Mouse (Mus musculus) left cerebral cortex, postnatal 14 days (tissue): ENCODE measurements around the gene Nudt2. TPM values are rescaled to one million over a fixed set of nuclear protein-coding genes. Genes with fewer than 3 reads are reported as not detected.

Experiments used
- DNase-seq, 2 experiments: peaks; one replicate each; pipeline ENCODE4 v3.0.0; 2021 to 2022; ENCODE audit warnings: low spot score in 2 of 2, mixed read lengths in 1 of 2
- intact Hi-C: fragments of 180-260 bp; cut with DNase I; formaldehyde crosslinking; loops from one replicate; pipeline ENCODE4 v1.15.1; 2025
- total RNA-seq, 2 experiments: library from RNA; stranded (reverse); gene quantifications; 2 replicates each; pipeline ENCODE4 v1.2.3; 2021

The Nudt2 gene
- total RNA-seq, 2 experiments from 2014 or later: 24.5 to 31.0 TPM

DNA sequence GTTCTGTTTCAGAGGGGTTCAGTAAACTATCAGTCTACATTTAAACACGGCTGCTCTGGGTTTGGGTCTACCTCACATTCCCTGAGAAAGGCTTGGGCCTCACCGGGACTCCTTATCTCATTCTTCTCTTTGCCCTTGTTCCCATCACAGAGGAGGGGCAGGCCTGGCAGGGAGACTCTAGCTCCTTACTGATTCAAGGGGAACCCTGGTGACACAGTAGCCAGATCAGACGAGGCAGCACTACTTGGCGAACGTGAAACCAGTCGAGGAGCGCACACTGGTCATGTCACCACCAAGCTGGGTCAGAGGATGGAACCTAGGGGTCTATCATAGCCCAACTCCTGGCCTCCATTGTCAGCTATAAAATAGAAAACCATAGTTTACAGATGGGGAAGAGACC lies 43.0 kb downstream of the Nudt2 start:
- DNase-seq: no peak
- intact Hi-C loops: loop anchor here (5.0 kb wide), 1 partner anchor 41 kb away; the partner anchor contains the start of gene Nudt2

DNA sequence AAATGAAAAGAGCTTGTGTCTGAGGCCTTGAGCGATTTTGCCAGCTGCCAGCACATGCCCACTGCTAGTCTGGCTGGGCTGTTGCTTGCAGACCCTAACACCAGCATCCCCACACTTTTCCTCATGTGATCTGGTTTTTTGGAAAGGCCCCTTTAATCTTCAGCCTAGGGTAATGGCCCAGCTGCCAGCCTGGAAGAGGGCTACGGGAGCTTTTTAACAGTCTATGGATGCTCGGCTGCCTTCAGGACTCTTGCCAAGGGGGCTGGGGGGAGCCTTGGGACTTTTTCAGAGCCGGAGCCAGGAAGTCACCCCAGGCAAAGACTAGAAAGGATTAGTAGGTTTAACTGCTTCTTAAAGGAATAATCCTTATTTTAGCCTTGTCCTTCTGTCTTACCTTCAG lies 48.4 kb downstream of the Nudt2 start:
- DNase-seq: no peak
- intact Hi-C loops: no loop called here

DNA sequence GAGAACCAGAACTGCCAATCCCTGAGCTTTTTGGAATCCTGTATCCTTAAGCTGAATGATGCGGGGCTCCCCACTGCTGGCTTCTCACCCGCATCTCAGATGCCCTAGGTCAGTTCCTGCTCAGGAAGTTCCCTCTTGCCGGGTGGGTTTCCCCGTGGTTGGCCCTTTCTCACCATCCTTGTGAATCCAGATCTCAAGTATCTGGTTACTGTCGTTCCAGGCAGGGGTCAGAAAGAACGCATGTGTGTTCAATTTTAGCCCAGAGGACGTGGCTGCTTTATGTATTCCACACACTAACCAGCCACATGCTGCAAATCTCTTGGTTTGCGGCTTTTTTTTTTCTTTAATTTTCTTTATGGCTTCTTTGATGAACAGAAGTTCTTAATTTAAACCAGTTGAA lies 48.8 kb downstream of the Nudt2 start:
- intact Hi-C loops: no loop called here
- DNase-seq: no peak

DNA sequence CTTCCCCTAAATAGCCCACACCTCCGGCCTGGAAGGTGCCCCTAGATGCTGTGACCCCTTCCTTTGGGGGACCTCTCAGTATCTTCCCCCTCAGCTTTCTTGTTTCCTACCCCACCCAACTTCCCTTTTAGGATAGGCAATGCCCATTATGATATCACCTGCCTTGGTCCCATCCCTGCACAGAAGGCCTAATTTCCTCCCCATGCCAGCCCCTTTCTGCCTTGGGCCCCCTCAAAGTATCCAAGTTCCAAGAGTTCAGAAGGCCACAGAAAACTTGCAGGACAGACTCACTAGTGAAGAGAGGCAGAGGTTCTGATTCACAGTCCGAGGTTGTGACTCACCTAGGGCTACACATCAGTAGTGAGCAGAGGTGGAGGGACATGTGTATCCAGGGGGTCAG lies 52.3 kb downstream of the Nudt2 start, which contains the start of gene 1110017D15Rik:
1110017D15Rik (minus strand) TSS at position 101 of the 400 bp plus-strand sequence.
- intact Hi-C loops: no loop called here
- no peak for DNase-seq

DNA sequence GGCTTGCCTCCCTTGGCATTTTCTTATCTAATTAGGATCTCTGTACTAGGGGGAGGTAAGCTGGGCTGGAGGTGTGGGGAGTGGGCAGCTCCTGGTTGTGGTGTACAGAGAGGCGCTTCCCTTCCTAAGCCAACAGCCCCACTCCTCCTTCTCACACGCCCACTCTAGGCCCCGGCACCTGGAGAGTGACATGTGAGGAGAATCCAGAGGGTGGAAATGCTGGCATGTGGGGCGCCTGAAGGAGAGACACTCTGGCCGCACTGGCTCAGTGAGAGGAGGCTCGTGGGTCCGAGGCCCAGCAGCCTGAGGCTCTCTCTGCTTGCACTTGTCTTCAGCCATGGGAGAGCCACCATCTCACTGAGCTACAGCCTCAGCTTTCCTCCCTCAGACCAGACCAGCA lies 53.4 kb downstream of the Nudt2 start:
- DNase-seq: no peak
- intact Hi-C loops: no loop called here

DNA sequence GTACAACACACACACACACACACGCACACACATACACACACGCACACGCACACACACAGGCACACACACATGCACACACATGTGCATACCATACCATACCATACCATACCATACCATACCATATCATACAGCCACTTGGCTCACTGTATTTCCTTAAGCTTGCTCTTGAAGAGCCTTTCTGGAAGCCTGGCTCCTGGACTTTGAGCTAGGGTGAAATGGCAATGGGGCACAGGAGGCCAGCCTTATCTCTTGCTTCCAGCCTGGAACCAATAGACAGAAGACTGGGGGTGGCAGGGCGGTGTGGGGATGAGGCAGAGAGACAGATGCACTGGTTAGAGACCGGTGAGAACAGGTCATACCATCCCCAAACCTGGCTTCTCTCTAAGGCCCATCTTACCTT lies 54.2 kb downstream of the Nudt2 start:
- intact Hi-C loops: no loop called here
- DNase-seq: no peak

DNA sequence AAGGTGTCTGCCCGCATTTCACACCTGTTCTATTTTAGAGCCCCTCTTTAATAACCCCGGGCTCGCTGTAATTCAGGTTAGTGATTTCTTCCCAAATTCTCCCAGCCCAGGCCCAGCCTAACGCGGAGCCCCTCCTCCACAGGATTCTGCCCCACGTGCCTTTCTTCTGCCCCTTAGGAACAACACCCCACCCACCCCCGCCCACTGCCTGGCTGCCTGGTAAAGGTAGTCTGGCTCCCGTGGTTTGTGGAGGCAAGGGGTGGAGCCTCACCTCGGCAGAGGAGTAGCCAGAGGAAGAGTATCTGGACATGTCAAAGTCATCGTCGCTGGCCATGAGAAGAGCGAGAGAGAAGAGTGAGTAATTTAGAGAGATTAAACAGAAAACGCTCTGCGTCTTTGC lies 55.7 kb downstream of the Nudt2 start:
- DNase-seq: no peak
- intact Hi-C loops: loop anchor here (5.0 kb wide), 1 partner anchor 47 kb away; the partner anchor contains the start of genes Dnaic1 and Fam219a

DNA sequence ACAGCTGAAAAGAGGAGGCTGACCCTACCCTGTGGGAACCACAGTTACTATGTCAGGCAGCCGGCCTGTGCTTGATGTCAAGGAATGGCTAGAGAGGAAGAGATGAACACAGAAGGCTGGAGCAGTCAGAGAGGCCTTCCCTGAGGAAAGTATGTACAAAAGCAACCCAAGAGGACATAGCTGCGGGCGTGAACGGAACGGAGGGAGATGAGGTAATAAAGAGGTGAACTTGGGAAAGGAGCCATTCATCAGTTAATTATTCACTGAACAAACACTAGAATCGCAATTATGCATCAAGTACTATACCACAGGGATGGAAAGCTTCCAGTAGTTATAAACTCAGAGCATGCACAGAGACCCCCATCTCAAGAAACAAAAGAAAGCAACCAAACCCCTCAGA lies 57.2 kb downstream of the Nudt2 start:
- no peak for DNase-seq
- intact Hi-C loops: loop anchor here (5.0 kb wide), 1 partner anchor 45 kb away; the partner anchor contains the start of genes Dnaic1 and Fam219a

DNA sequence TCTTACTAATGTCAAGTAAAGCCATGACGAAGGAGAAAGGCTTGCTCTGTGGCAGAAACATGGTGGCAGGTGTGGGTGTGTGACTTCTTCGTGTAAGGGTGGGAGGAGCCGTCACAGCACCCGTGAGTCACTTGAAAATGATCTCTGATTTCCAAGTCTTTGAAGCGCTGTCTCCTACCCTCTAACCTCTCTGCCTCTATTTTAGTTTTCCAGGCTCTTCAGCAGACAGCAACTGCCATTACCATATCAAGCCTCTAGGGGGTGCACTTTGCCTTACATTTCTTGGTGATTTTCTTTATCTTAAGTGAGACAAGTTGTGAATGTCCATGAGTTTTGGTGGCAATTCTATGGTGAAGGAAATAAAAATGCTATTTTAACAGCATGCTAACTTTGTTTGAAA lies 57.8 kb downstream of the Nudt2 start:
- intact Hi-C loops: loop anchor here (1.0 to 5.0 kb wide), 2 partner anchors 45 to 92 kb away; partner anchors contain the start of genes Dnaic1 and Fam219a
- peak; percentile 71 to 82 for DNase-seq

DNA sequence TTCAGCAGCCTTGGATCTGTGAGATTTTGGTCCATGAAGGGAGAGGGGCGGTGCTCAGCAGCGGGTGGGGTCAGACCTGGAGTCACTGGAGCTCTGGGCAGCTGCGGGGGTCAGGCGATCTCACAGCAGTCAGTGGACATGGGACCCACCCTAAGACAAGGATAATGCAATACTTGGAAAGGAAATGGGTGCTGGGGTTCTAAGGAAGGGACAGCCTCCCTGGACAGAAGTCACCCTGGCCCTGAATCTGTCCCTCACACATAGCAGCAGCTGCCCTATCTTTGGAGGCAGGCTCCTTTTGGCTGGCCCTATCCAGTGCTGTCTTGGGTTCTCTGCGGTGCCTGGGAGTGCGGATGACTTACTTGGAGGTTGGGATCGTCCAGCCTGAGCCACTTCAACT lies 58.9 kb downstream of the Nudt2 start:
- intact Hi-C loops: loop anchor here (1.0 to 5.0 kb wide), 2 partner anchors 43 to 90 kb away; partner anchors contain the start of genes Dnaic1 and Fam219a
- DNase-seq: no peak

DNA sequence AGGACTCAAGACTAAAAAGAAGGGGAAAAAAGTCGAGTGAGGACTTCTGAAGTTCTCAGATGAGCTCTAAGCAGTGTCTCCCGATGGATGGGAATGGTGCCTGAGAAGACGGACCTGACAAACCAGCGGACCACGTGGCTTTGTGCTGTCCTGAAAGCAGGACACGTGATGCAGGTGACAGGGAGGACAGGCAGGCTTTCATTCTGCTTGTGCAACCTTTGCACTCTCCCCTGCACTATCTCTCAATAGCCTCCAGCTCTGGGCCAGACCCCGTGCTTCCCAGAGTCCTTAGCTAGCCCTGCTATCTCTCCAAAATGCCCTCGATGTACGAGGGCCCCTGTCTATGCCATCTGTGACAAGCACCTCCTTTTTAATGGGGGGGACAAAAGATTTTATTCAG lies 59.9 kb downstream of the Nudt2 start:
- no peak for DNase-seq
- intact Hi-C loops: loop anchor here (5.0 kb wide), 1 partner anchor 42 kb away; the partner anchor contains the start of genes Dnaic1 and Fam219a

DNA sequence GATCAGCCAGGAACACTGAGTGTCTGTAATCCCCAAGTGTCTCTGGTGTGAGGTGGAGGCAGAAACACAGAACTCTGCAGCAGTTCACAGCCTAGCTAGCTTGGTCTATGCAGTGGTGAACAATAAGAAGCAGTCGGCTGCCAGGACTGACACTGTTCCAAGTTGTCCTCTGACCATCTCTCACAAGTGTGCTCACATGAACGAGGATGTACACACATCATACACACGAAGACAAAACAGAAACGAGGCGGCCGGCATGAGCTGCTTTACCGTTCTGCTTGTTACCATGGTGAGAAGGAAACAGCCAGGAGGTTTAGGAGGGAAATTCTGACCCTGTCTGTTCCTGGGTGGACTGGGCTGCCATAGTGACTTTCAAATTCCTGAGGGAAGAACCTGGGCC lies 61.6 kb downstream of the Nudt2 start:
- intact Hi-C loops: no loop called here
- DNase-seq: no peak

DNA sequence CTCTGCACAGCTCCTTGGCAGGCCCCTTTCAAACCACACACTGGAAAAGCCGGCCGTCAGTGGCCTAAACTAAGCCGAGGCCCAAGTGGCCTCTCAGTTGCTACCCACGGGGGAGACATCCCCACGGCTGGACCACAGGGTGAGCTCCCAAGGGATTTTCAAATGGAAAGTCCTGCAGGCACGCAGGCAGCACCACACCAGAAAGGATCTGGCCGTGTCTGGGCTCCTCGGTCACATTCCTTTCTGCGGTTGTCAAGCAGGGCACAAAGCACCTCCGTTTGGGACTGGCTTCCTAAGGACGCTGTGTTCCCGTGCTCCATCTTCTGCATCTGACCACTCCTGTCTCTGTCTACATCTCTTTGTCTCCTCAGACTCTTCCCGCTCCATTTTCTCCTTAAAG lies 62.1 kb downstream of the Nudt2 start:
- intact Hi-C loops: no loop called here
- DNase-seq: no peak

DNA sequence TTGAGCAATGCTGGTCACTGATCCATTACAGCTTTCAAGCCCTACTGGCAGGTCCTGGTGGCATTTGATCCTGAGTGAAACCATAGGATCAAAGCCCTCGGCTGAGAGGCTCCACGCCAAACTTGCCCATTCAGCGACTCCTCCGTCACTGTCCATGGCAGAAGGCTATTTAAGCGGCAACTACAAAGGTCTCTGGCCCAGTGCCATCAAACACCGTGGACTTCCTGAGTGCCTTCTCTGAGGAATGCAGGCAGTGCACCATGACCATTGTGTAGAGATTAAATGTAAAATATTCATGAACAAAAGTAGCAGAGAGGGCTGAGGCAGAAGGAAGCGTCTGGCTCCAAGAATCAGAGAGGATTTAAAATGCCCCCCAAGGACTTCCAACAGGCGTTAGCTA lies 63.0 kb downstream of the Nudt2 start:
- intact Hi-C loops: no loop called here
- no peak for DNase-seq

Other genes with a start within 250 kb of the Nudt2 start
- gene Ubap2, start 190.0 kb upstream of the Nudt2 start, total RNA-seq: 10 to 100 TPM; 46.1 to 47.6 TPM
- gene Dcaf12, start 150.3 kb upstream of the Nudt2 start, total RNA-seq: 10 to 100 TPM; 52.7 to 55.3 TPM
- gene Ubap1, start 116.2 kb upstream of the Nudt2 start, total RNA-seq: 10 to 100 TPM; 42.1 to 45.7 TPM
- gene Kif24, start 264 bp upstream of the Nudt2 start, total RNA-seq: 1 to 10 TPM; 1.4 to 1.5 TPM
- gene AI464131, start 37.9 kb downstream of the Nudt2 start, total RNA-seq: 10 to 100 TPM; 42.6 to 44.7 TPM
- 1 to 10 TPM; 8.7 TPM for gene 1110017D15Rik, start 52.2 kb downstream of the Nudt2 start, total RNA-seq
- gene Fam219a, start 104.4 kb downstream of the Nudt2 start, total RNA-seq: 100 to 1,000 TPM; 204 to 210 TPM
- 1 to 10 TPM; 5.6 to 8.6 TPM for gene Dnaic1, start 104.6 kb downstream of the Nudt2 start, total RNA-seq
- gene Enho, start 175.2 kb downstream of the Nudt2 start, total RNA-seq: 10 to 100 TPM; 54.7 to 60.3 TPM
- 100 to 1,000 TPM in 1 of 2 experiments, 10 to 100 TPM in 1; 98.6 to 102 TPM for gene Cntfr, start 231.9 kb downstream of the Nudt2 start, total RNA-seq
- gene Il11ra1, start 234.8 kb downstream of the Nudt2 start, total RNA-seq: 10 to 100 TPM; 28.9 to 32.8 TPM
- gene Rpp25l, start 248.4 kb downstream of the Nudt2 start, total RNA-seq: 10 to 100 TPM; 30.8 to 31.0 TPM